Mouse (Mus musculus): Measurements from ENCODE around the gene Gsta1. TPM values are rescaled to one million over a fixed set of nuclear protein-coding genes. Genes with fewer than 3 reads are reported as not detected.
"Not testable (repeated sequence)": the region's sequence is repeated elsewhere in the genome, so short reads cannot be mapped to it uniquely, and the experiment has no call there.

Gene Gsta1
- not detected in 2 replicates for polyA plus RNA-seq (2015; fragmentation: Nextera tagmentation; extraction: Ambion mirVana)

DNA sequence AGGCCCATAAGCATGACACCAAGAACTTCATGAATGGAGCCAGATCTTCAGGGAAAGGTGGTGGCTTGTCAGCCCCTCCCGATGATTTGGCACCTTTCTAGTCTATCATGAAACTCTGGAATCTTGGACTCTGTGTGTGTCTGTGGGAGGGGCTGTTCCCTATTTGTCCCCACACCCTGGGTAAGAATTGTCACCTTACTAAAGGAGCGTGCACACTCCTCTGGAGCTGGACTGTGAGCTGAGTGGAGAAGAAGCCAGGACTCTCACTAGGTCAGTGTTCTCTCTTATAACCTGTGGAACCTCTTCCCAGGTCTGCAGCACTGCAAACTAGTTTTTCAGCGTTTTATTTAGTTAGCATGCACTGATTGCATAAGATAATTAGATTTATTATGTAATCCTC lies at the start of gene Gsta1:
Gsta1 (plus strand) TSS at position 196 of the 400 bp plus-strand sequence.
- ATAC-seq (ENCODE audit: low read depth); H3K9ac ChIP-seq; H3K4me1 ChIP-seq (replicated peaks); H3K27me3 ChIP-seq; H3K4me2 ChIP-seq; H3K9me3 ChIP-seq; H3K4me3 ChIP-seq; H3K36me3 ChIP-seq; H3K27ac ChIP-seq (replicated peaks): not testable (repeated sequence)
- WGBS = 90% methylated on average over 2 of the region's 3 CpGs

- H3K9ac ChIP-seq; H3K4me1 ChIP-seq (replicated peaks); H3K27ac ChIP-seq (replicated peaks); ATAC-seq (ENCODE audit: low read depth); H3K36me3 ChIP-seq; H3K27me3 ChIP-seq; H3K4me3 ChIP-seq; H3K4me2 ChIP-seq; H3K9me3 ChIP-seq: not testable (repeated sequence)
- 96% methylated on average over 4 of the region's 7 CpGs for WGBS
These were observed 48.0 kb upstream of the Gsta1 start, which contains the start of gene Gsta4 for GRCm38 (mm10) chr9:78182474-78182873. Gsta4 (plus strand) TSS chr9:78182774.

DNA sequence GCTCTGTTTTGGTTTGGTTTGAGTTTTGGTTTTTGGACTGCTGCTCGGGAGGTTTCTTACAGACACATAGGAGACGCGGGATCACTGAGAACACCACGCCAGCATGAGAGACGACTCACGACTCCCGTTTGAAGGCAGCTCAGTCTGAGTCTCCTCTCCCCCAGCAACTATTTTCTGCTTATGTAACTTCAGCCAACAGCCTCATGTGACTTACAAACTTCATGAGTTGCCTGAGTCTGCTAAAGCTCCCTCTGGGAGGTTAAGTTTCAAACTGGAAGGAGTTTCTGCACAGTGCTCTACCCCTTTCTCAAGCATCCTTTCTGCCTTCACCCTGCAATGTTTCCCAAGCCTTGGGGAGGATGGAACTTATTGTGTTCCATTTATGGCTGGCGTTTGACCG lies 44.8 kb upstream of the Gsta1 start:
- WGBS = 87% methylated on average over 9 of the region's 9 CpGs
- peaks cover 5% of the 10 kb centered on the region for H3K4me1 ChIP-seq (replicated peaks)
- H3K9me3 ChIP-seq = no peaks in the 10 kb centered on the region
- ATAC-seq (ENCODE audit: low read depth) = no peak
- H3K36me3 ChIP-seq = no peaks in the 10 kb centered on the region
- no peak overlapping the region for H3K4me2 ChIP-seq
- no peak overlapping the region for H3K4me3 ChIP-seq
- peaks cover under 1% of the 10 kb centered on the region for H3K27me3 ChIP-seq
- no peak overlapping the region for H3K27ac ChIP-seq (replicated peaks)
- H3K9ac ChIP-seq = no peak overlapping the region

- Histone ChIP-seq H3K9ac (no peak overlapping the region), H3K27ac (replicated peaks) (no peak overlapping the region), H3K4me1 (replicated peaks) (peaks cover 24% of the 10 kb centered on the region), H3K4me2 (no peak overlapping the region), H3K36me3 (no peaks in the 10 kb centered on the region), H3K4me3 (no peak overlapping the region), H3K27me3 (peaks cover 7% of the 10 kb centered on the region), H3K9me3 (no peaks in the 10 kb centered on the region)
- 77% methylated on average over 8 of the region's 8 CpGs for WGBS
- no peak for ATAC-seq (ENCODE audit: low read depth)
These were observed 41.5 kb upstream of the Gsta1 start for GRCm38 (mm10) chr9:78188910-78189309.

GRCm38 (mm10) chr9:78190651-78191634 lies 39.5 kb upstream of the Gsta1 start:
- peaks cover 24% of the 10 kb centered on the region for H3K4me1 ChIP-seq (replicated peaks)
- H3K9ac ChIP-seq = 0 out of 2 replicates have a peak overlapping the region, but pooled peaks have one; percentile 9
- H3K9me3 ChIP-seq = no peaks in the 10 kb centered on the region
- no peaks in the 10 kb centered on the region for H3K36me3 ChIP-seq
- under 1% methylated on average over 19 of the region's 19 CpGs for WGBS
- 0 out of 2 replicates have a peak, but pooled peaks have one; percentile 49 for ATAC-seq (ENCODE audit: low read depth)
- H3K4me3 ChIP-seq = peak overlapping the region; percentile 34
- H3K27me3 ChIP-seq = peaks cover 7% of the 10 kb centered on the region
- H3K27ac ChIP-seq (replicated peaks) = no peak overlapping the region
- H3K4me2 ChIP-seq = peak overlapping the region; percentile 56

DNA sequence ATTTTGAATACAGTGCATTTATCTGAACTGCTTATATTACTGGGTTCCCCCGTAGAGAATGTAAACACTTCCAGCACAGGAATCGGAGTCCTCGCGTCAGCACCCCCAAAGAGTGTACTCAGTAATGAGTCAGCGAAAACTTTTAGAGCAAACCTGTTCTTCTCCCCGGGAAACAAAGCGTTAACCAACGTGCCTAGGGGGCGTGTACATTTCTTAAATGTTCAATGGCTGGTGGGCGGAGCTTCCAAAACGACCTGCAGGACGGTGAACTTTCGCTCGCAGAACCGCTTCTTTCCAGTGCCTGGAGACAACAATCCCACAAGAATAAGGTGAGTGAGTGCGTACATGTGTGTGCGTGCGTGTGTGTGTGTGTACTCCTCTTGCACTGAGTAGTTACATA lies 38.7 kb upstream of the Gsta1 start:
- Histone ChIP-seq H3K4me2 (peak overlapping the region; percentile 56), H3K27ac (replicated peaks) (no peak overlapping the region), H3K4me1 (replicated peaks) (peaks cover 24% of the 10 kb centered on the region), H3K4me3 (peak overlapping the region; percentile 34), H3K9ac (peak overlapping the region; percentile 38; the same call in 1 of the 2 replicates), H3K27me3 (peaks cover 7% of the 10 kb centered on the region), H3K36me3 (no peaks in the 10 kb centered on the region), H3K9me3 (no peaks in the 10 kb centered on the region)
- under 1% methylated on average over 18 of the region's 18 CpGs for WGBS
- ATAC-seq (ENCODE audit: low read depth) = no peak

DNA sequence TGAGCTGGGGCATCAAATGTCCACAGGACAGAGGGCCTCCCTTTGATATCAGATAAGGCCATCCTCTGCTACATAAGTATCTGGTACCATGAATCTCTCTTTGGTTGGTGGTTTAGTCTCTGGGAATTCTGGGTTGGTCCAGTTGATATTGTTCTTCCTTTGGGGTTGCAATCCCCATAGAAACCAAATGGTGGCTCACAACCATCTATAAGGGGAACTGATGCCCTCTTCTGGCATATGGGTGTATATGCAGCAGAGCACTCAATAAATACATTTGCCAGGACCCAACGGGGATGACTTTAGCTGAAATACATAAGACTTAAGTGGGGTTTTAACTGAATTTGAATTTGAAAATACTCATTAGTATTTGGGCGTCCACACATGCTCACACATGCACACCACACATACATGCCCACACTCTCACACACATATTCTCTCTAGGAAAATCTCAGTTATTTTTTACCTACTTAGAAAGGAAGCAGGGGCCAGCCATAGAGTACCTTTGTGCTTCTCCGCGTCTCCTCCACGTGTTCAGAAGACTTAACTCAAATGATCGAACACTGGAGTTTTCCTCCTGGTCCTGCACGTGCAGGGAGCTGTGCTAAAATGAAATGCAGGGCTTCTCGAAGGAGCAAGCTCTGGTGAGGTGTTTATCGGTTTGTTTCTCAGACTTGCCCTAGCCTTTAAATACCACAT lies 36.4 kb upstream of the Gsta1 start:
- Histone ChIP-seq H3K4me2 (0 out of 2 replicates have a peak overlapping the region, but pooled peaks have one; percentile 56), H3K27me3 (peaks cover 7% of the 10 kb centered on the region), H3K9ac (no peak overlapping the region), H3K27ac (replicated peaks) (no peak overlapping the region), H3K4me1 (replicated peaks) (peaks cover 24% of the 10 kb centered on the region), H3K36me3 (no peaks in the 10 kb centered on the region), H3K9me3 (no peaks in the 10 kb centered on the region), H3K4me3 (no peak overlapping the region)
- no peak for ATAC-seq (ENCODE audit: low read depth)
- 49% methylated on average over 9 of the region's 9 CpGs for WGBS

GRCm38 (mm10) chr9:78195034-78195433 lies 35.4 kb upstream of the Gsta1 start:
- Histone ChIP-seq H3K27me3 (peaks cover 7% of the 10 kb centered on the region), H3K9me3 (no peaks in the 10 kb centered on the region), H3K4me1 (replicated peaks) (peaks cover 24% of the 10 kb centered on the region), H3K4me3 (no peak overlapping the region), H3K4me2 (no peak overlapping the region), H3K36me3 (no peaks in the 10 kb centered on the region), H3K9ac (no peak overlapping the region), H3K27ac (replicated peaks) (no peak overlapping the region)
- ATAC-seq (ENCODE audit: low read depth) = no peak
- 86% methylated on average over 11 of the region's 11 CpGs for WGBS

- WGBS = 95% methylated on average over 9 of the region's 9 CpGs
These were observed 32.7 kb upstream of the Gsta1 start for GRCm38 (mm10) chr9:78197801-78198200.

DNA sequence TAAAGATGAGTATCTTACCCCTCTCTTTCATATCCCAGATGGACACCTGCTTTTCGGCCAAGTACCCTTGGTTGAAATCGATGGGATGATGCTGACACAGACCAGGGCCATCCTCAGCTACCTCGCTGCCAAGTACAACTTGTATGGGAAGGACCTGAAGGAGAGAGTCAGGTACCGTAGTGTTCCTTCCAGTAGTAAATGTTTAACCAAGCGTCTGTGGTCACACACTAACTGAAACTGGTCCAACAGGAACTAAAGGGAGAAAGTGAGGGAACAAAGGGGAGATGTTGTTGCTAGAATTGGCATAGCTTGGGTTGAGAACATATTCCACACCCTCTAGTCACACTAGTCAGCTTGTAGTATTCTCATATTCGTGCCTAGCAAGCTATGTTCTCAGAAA lies 26.3 kb upstream of the Gsta1 start:
- no peaks in the 10 kb centered on the region for H3K4me1 ChIP-seq (replicated peaks)
- no peak overlapping the region for H3K4me2 ChIP-seq
- H3K36me3 ChIP-seq = no peaks in the 10 kb centered on the region
- no peak overlapping the region for H3K9ac ChIP-seq
- 84% methylated on average over 6 of the region's 6 CpGs for WGBS
- ATAC-seq (ENCODE audit: low read depth) = no peak
- H3K27me3 ChIP-seq = no peaks in the 10 kb centered on the region
- H3K4me3 ChIP-seq = no peak overlapping the region
- H3K9me3 ChIP-seq = no peaks in the 10 kb centered on the region
- no peak overlapping the region for H3K27ac ChIP-seq (replicated peaks)

More at GRCm38 (mm10) chr9:78197801-78198200, 32.7 kb upstream of the Gsta1 start:
- Histone ChIP-seq H3K4me1 (replicated peaks) (no peaks in the 10 kb centered on the region), H3K4me2 (no peak overlapping the region), H3K27me3 (no peaks in the 10 kb centered on the region), H3K9me3 (no peaks in the 10 kb centered on the region), H3K4me3 (no peak overlapping the region), H3K9ac (no peak overlapping the region), H3K36me3 (no peaks in the 10 kb centered on the region), H3K27ac (replicated peaks) (no peak overlapping the region)
- no peak for ATAC-seq (ENCODE audit: low read depth)

DNA sequence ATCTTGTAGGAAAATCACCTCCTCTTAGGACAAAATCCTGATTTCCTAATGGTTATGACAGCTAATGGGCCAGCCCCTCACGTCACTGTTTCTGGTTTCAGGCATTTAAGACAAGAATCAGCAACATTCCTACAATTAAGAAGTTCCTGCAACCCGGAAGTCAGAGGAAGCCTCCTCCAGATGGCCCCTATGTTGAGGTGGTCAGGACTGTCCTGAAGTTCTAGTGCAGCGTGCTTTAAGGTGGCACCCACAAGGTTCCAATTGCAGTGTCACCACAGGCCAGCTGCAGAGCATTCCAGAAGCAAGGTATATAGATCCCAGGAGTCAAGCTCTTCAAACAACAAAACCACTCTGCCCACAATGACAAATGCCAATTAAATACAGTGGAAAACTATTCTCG lies 21.5 kb upstream of the Gsta1 start:
- no peaks in the 10 kb centered on the region for H3K9me3 ChIP-seq
- WGBS = 82% methylated on average over 4 of the region's 4 CpGs
- H3K36me3 ChIP-seq = no peaks in the 10 kb centered on the region
- H3K9ac ChIP-seq = no peak overlapping the region
- no peak overlapping the region for H3K27ac ChIP-seq (replicated peaks)
- no peak for ATAC-seq (ENCODE audit: low read depth)
- no peaks in the 10 kb centered on the region for H3K4me1 ChIP-seq (replicated peaks)
- no peaks in the 10 kb centered on the region for H3K27me3 ChIP-seq
- no peak overlapping the region for H3K4me3 ChIP-seq
- no peak overlapping the region for H3K4me2 ChIP-seq

- no peak for ATAC-seq (ENCODE audit: low read depth)
- no peak overlapping the region for H3K27ac ChIP-seq (replicated peaks)
- no peaks in the 10 kb centered on the region for H3K4me1 ChIP-seq (replicated peaks)
- H3K9ac ChIP-seq = no peak overlapping the region
- H3K4me3 ChIP-seq = no peak overlapping the region
- H3K27me3 ChIP-seq = no peaks in the 10 kb centered on the region
- H3K4me2 ChIP-seq = no peak overlapping the region
- no peaks in the 10 kb centered on the region for H3K9me3 ChIP-seq
- no peaks in the 10 kb centered on the region for H3K36me3 ChIP-seq
- 92% methylated on average over 3 of the region's 3 CpGs for WGBS
These were observed 20.4 kb upstream of the Gsta1 start for GRCm38 (mm10) chr9:78210079-78210478.
